Mouse (Mus musculus) lung, embryonic 15.5 days (tissue): ENCODE measurements around the gene Hist1h4f. TPM values are rescaled to one million over a fixed set of nuclear protein-coding genes. Genes with fewer than 3 reads are reported as not detected.
"Not testable (repeated sequence)": the region's sequence is repeated elsewhere in the genome, so short reads cannot be mapped to it uniquely, and the experiment has no call there.

ENCODE experiments used
- ATAC-seq: fragments of 200-750 bp; cut with Nextera tagmentation; 2 replicates; pipeline ENCODE4 v1.8.0; 2017; ENCODE audit warnings: moderate number of reproducible peaks, borderline replicate concordance; ENCODE audit not compliant: low FRiP score, low TSS enrichment; ENCODE audit errors: extremely low read depth
- H3K27ac ChIP-seq: fragments of 300-500 bp; sonication (generic); 2 replicates; pipeline ENCODE4 v1.5.1; 2015; ENCODE audit warnings: moderate library complexity, mild to moderate bottlenecking, inconsistent platforms
- H3K27me3 ChIP-seq: fragments of 300-500 bp; sonication (generic); 2 replicates; pipeline ENCODE4 v1.6.1; 2015; ENCODE audit warnings: inconsistent platforms
- H3K36me3 ChIP-seq: fragments of 300-500 bp; sonication (generic); 2 replicates; pipeline ENCODE4 v1.6.1; 2015; ENCODE audit warnings: inconsistent platforms
- H3K4me1 ChIP-seq: fragments of 300-500 bp; sonication (generic); 2 replicates; pipeline ENCODE4 v1.6.1; 2015; ENCODE audit warnings: inconsistent platforms
- H3K4me2 ChIP-seq: fragments of 300-500 bp; sonication (generic); 2 replicates; pipeline ENCODE4 v1.6.1; 2015; ENCODE audit warnings: inconsistent platforms, mild to moderate bottlenecking, moderate library complexity
- H3K4me3 ChIP-seq: fragments of 300-500 bp; sonication (generic); 2 replicates; pipeline ENCODE4 v1.5.1; 2015; ENCODE audit warnings: mild to moderate bottlenecking, inconsistent platforms
- H3K9ac ChIP-seq: fragments of 300-500 bp; sonication (generic); 2 replicates; pipeline ENCODE4 v1.6.1; 2015; ENCODE audit warnings: inconsistent platforms
- H3K9me3 ChIP-seq: fragments of 300-500 bp; sonication (generic); 2 replicates; pipeline ENCODE4 v1.6.1; 2016; ENCODE audit warnings: inconsistent platforms
- WGBS: fragments of 180-500 bp; shearing (Covaris S2); methylation state at CpG from one replicate; pipeline ENCODE4 v1.1.7; 2015; 5-methylcytosine and 5-hydroxymethylcytosine counted together
- polyA plus RNA-seq: library from polyadenylated mRNA; unstranded; fragments of >200 nt; fragmentation: Nextera tagmentation; extraction: Ambion mirVana; gene quantifications from 2 replicates; pipeline ENCODE4 v1.2.1, GENCODE M21; 2015

The Hist1h4f gene
- 1.7 and 2.1 TPM in 2 replicates for polyA plus RNA-seq

- Histone ChIP-seq H3K4me2 (peak within 1 kb of the TSS; percentile 62), H3K9ac (peak within 1 kb of the TSS; percentile 54), H3K4me3 (peak within 1 kb of the TSS; percentile 48), H3K27ac (peak within 1 kb of the TSS; percentile 93)
- ATAC-seq = peak; percentile 81
- not testable (repeated sequence) for H3K9me3 ChIP-seq, H3K36me3 ChIP-seq, H3K4me1 ChIP-seq, H3K27me3 ChIP-seq
- under 1% methylated on average over 47 of the region's 47 CpGs for WGBS
Observed at GRCm38 (mm10) chr13:23551146-23551834, at the start of gene Hist1h4f. Gene Hist1h4f (minus strand): TSS chr13:23551648.

- Histone ChIP-seq H3K4me3 (no peak overlapping the region), H3K9ac (no peak overlapping the region), H3K36me3 (no peaks in the 10 kb centered on the region), H3K4me2 (no peak overlapping the region), H3K27ac (no peak overlapping the region), H3K27me3 (no peaks in the 10 kb centered on the region), H3K4me1 (peaks cover 4% of the 10 kb centered on the region; the same call in 1 of the 2 replicates), H3K9me3 (no peaks in the 10 kb centered on the region)
- ATAC-seq = no peak
- WGBS = 6% methylated on average over 9 of the region's 9 CpGs
Observed at GRCm38 (mm10) chr13:23597957-23598356, 46.5 kb upstream of the Hist1h4f start.

GRCm38 (mm10) chr13:23595622-23596372 is 44.3 kb upstream of the Hist1h4f start:
- no peak overlapping the region for H3K9ac ChIP-seq
- ATAC-seq = no peak
- WGBS = 80% methylated on average over 7 of the region's 7 CpGs
- H3K9me3 ChIP-seq = no peaks in the 10 kb centered on the region
- peaks cover 8% of the 10 kb centered on the region; the same call in 1 of the 2 replicates for H3K4me1 ChIP-seq
- H3K27ac ChIP-seq = no peak overlapping the region
- no peak overlapping the region for H3K4me2 ChIP-seq
- no peaks in the 10 kb centered on the region for H3K36me3 ChIP-seq
- no peaks in the 10 kb centered on the region for H3K27me3 ChIP-seq
- no peak overlapping the region for H3K4me3 ChIP-seq

- no peaks in the 10 kb centered on the region for H3K9me3 ChIP-seq
- no peak overlapping the region for H3K4me3 ChIP-seq
- 74% methylated on average over 2 of the region's 2 CpGs for WGBS
- no peaks in the 10 kb centered on the region for H3K27me3 ChIP-seq
- no peak for ATAC-seq
- no peaks in the 10 kb centered on the region for H3K36me3 ChIP-seq
- peaks cover 8% of the 10 kb centered on the region; the same call in 1 of the 2 replicates for H3K4me1 ChIP-seq
- H3K4me2 ChIP-seq = no peak overlapping the region
- H3K9ac ChIP-seq = no peak overlapping the region
- H3K27ac ChIP-seq = no peak overlapping the region
Observed at GRCm38 (mm10) chr13:23595185-23595584, 43.7 kb upstream of the Hist1h4f start.

GRCm38 (mm10) chr13:23593051-23593770 is 41.8 kb upstream of the Hist1h4f start:
- no peaks in the 10 kb centered on the region for H3K27me3 ChIP-seq
- no peak overlapping the region for H3K4me3 ChIP-seq
- peaks cover 8% of the 10 kb centered on the region; the same call in 1 of the 2 replicates for H3K4me1 ChIP-seq
- no peak overlapping the region for H3K9ac ChIP-seq
- H3K27ac ChIP-seq = peak overlapping the region; percentile 82
- H3K4me2 ChIP-seq = no peak overlapping the region
- WGBS = 65% methylated on average over 5 of the region's 5 CpGs
- no peaks in the 10 kb centered on the region for H3K9me3 ChIP-seq
- no peaks in the 10 kb centered on the region for H3K36me3 ChIP-seq
- no peak for ATAC-seq

- Histone ChIP-seq H3K4me2 (no peak overlapping the region), H3K9ac (no peak overlapping the region), H3K36me3 (no peaks in the 10 kb centered on the region), H3K27ac (peak overlapping the region; percentile 82), H3K9me3 (no peaks in the 10 kb centered on the region), H3K27me3 (no peaks in the 10 kb centered on the region), H3K4me1 (peaks cover 8% of the 10 kb centered on the region; the same call in 1 of the 2 replicates), H3K4me3 (no peak overlapping the region)
- ATAC-seq = no peak
- 75% methylated on average over 7 of the region's 7 CpGs for WGBS
Observed at GRCm38 (mm10) chr13:23592614-23593013, 41.2 kb upstream of the Hist1h4f start.

GRCm38 (mm10) chr13:23591886-23592285 is 40.4 kb upstream of the Hist1h4f start:
- H3K4me2 ChIP-seq, ATAC-seq, H3K27me3 ChIP-seq, H3K9ac ChIP-seq, H3K36me3 ChIP-seq, H3K9me3 ChIP-seq, H3K27ac ChIP-seq, H3K4me3 ChIP-seq: not testable (repeated sequence)
- peaks cover 11% of the 10 kb centered on the region; the same call in 1 of the 2 replicates for H3K4me1 ChIP-seq
- WGBS = 70% methylated on average over 7 of the region's 7 CpGs

GRCm38 (mm10) chr13:23591206-23591605 is 39.8 kb upstream of the Hist1h4f start:
- Histone ChIP-seq H3K36me3 (no peaks in the 10 kb centered on the region), H3K4me2 (no peak overlapping the region), H3K27ac (no peak overlapping the region), H3K4me3 (no peak overlapping the region), H3K27me3 (no peaks in the 10 kb centered on the region), H3K9ac (no peak overlapping the region), H3K9me3 (no peaks in the 10 kb centered on the region), H3K4me1 (peaks cover 17% of the 10 kb centered on the region; the same call in 1 of the 2 replicates)
- WGBS = 90% methylated on average over 7 of the region's 7 CpGs
- no peak for ATAC-seq

- Histone ChIP-seq H3K4me1 (peaks cover 28% of the 10 kb centered on the region), H3K4me3 (peak overlapping the region; percentile 48), H3K9me3 (no peaks in the 10 kb centered on the region), H3K36me3 (no peaks in the 10 kb centered on the region), H3K4me2 (peak overlapping the region; percentile 72), H3K27me3 (no peaks in the 10 kb centered on the region), H3K27ac (peak overlapping the region; percentile 98), H3K9ac (peak overlapping the region; percentile 51)
- WGBS = 4% methylated on average over 1 of the region's 1 CpGs
- no peak; the same call in 1 of the 2 replicates for ATAC-seq
Observed at GRCm38 (mm10) chr13:23586940-23587225, 35.4 kb upstream of the Hist1h4f start.

- Histone ChIP-seq H3K4me2 (peak overlapping the region; percentile 72), H3K27me3 (no peaks in the 10 kb centered on the region), H3K4me3 (peak overlapping the region; percentile 48), H3K9ac (peak overlapping the region; percentile 51), H3K36me3 (no peaks in the 10 kb centered on the region), H3K9me3 (no peaks in the 10 kb centered on the region), H3K27ac (peak overlapping the region; percentile 98), H3K4me1 (peaks cover 29% of the 10 kb centered on the region)
- WGBS = 2% methylated on average over 22 of the region's 22 CpGs
- no peak for ATAC-seq
Observed at GRCm38 (mm10) chr13:23586099-23586939, 34.9 kb upstream of the Hist1h4f start.

- peak overlapping the region; percentile 72 for H3K4me2 ChIP-seq
- under 1% methylated on average over 33 of the region's 36 CpGs for WGBS
Observed at GRCm38 (mm10) chr13:23585442-23586098, 34.1 kb upstream of the Hist1h4f start.

More at GRCm38 (mm10) chr13:23585442-23586098, 34.1 kb upstream of the Hist1h4f start:
- H3K9ac ChIP-seq = peak overlapping the region; percentile 68
- ATAC-seq = peak; percentile 91
- not testable (repeated sequence) for H3K9me3 ChIP-seq, H3K36me3 ChIP-seq, H3K27me3 ChIP-seq
- H3K4me3 ChIP-seq = peak overlapping the region; percentile 48
- peaks cover 34% of the 10 kb centered on the region for H3K4me1 ChIP-seq
- peak overlapping the region; percentile 98 for H3K27ac ChIP-seq
